Mouse (Mus musculus) small intestine, adult 2 months (tissue): ENCODE measurements at regions not wholly inside any gene's neighbourhood (a gene's known extent, or its start where the extent isn't known, plus 50 kb on each side); places are given as distances from the start of the nearest gene placed in this dataset.

Experiments
- H3K27ac ChIP-seq: fragments of 200-500 bp; 2 replicates; pipeline ENCODE4 v1.5.1; 2012; ENCODE audit warnings: low read depth, low read length, control low read depth, inconsistent platforms; ENCODE audit not compliant: insufficient read depth
- H3K27me3 ChIP-seq: fragments of 200-500 bp; 2 replicates; pipeline ENCODE4 v1.6.1; 2012; ENCODE audit warnings: mild to moderate bottlenecking, moderate library complexity, low read length, inconsistent platforms; ENCODE audit not compliant: control insufficient read depth, insufficient read depth
- H3K36me3 ChIP-seq: fragments of 200-500 bp; 2 replicates; pipeline ENCODE4 v1.6.1; 2012; ENCODE audit warnings: mild to moderate bottlenecking, low read length, control low read depth, inconsistent platforms; ENCODE audit not compliant: control insufficient read depth, insufficient read depth
- H3K4me1 ChIP-seq: fragments of 200-500 bp; 2 replicates; pipeline ENCODE4 v1.6.1; 2012; ENCODE audit warnings: low read length, inconsistent platforms, mixed read lengths; ENCODE audit not compliant: control insufficient read depth, insufficient read depth, insufficient read length
- H3K4me3 ChIP-seq: fragments of 200-500 bp; 2 replicates; pipeline ENCODE4 v1.5.1; 2012; ENCODE audit warnings: low read depth, mild to moderate bottlenecking, control low read depth, inconsistent platforms, low read length, moderate library complexity
- CTCF ChIP-seq: fragments of 200-500 bp; IDR thresholded peaks from 2 replicates; pipeline ENCODE4 v1.5.1; 2012; ENCODE audit warnings: low read depth, mild to moderate bottlenecking, control low read depth, inconsistent platforms, low read length, moderate library complexity, mixed read lengths; ENCODE audit not compliant: insufficient replicate concordance, insufficient read length; ENCODE audit errors: extremely low read depth
- POLR2A ChIP-seq: fragments of 200-500 bp; IDR thresholded peaks from 2 replicates; pipeline ENCODE4 v1.6.1; 2012; ENCODE audit warnings: low read depth, mild to moderate bottlenecking, control low read depth, inconsistent platforms, low read length, moderate library complexity
- WGBS: fragments of 180-500 bp; shearing (Covaris S2); methylation state at CpG from one replicate; pipeline ENCODE4 v1.1.7; 2018; 5-methylcytosine and 5-hydroxymethylcytosine counted together

DNA sequence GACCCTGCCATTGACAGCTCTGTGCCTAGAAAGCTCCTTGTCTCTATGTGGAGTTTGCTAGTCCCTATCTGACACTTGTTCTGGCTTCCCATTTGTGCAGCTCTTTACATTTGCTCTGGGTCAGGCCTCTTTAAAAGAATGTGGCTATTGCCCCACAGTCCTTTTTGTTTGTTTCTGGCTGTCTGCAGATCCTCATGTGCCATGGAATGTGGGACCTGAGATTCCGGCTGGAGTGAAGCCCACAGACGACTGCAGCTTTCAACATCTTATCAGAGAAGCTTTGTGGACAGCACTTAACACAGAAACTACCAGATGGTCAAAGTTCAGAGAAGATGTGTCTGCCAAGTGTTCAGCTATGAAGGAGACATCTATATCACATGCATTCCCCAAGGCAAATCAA is 309.7 kb upstream of the Egfl6 start:
- 48% methylated on average over 2 of the region's 2 CpGs for WGBS
- Histone ChIP-seq H3K4me1 (no peaks in the 10 kb centered on the region), H3K27ac (no peak overlapping the region), H3K36me3 (no peaks in the 10 kb centered on the region), H3K27me3 (no peaks in the 10 kb centered on the region), H3K4me3 (no peak overlapping the region)
- TF ChIP-seq POLR2A (no peak), CTCF (no peak)

DNA sequence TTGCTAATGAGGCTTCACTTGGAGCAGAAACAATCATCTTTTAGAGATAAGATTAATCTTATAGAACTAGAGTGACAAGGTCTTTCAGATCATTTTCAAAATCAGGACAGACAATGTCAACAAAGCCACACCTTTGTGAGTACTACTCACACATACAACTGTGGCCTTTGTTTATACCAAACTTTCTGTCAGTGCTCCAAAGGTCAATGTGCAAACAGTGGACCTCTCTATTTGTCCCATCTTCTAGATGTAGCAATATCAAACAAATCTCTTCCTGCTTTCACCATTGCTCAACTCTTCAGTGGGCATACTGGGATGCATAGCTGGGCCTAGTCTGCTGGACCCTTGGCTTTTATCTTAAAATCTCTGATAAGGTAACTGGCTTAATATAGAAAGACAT is 300.9 kb upstream of the Egfl6 start:
- Histone ChIP-seq H3K4me1 (no peaks in the 10 kb centered on the region), H3K27ac (no peak overlapping the region), H3K27me3 (no peaks in the 10 kb centered on the region), H3K36me3 (no peaks in the 10 kb centered on the region), H3K4me3 (no peak overlapping the region)
- TF ChIP-seq CTCF = no peak
- no peak for TF ChIP-seq POLR2A

DNA sequence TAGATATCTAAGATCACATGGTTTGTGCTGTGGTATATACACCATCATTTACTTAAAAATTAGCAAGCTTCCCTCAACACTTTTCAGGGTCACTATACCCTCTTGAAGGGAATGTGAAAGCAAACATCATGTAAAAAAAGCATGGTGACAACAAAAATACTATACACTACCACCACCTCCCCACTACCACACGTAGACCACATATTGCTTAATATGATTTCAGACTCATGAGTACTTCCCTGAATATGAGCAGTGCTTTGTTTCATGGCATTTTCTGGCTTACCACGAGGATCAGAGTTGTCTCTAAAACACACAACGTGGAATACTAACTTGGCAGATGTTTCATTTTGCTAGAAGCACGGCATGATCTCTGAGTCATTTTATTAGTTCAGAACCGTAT is 284.0 kb upstream of the Egfl6 start:
- H3K27ac ChIP-seq = no peak overlapping the region
- no peak overlapping the region for H3K4me3 ChIP-seq
- no peaks in the 10 kb centered on the region for H3K4me1 ChIP-seq
- TF ChIP-seq CTCF (no peak), POLR2A (no peak)
- no peaks in the 10 kb centered on the region for H3K27me3 ChIP-seq
- WGBS = 80% methylated on average over 5 of the region's 5 CpGs
- H3K36me3 ChIP-seq = no peaks in the 10 kb centered on the region

DNA sequence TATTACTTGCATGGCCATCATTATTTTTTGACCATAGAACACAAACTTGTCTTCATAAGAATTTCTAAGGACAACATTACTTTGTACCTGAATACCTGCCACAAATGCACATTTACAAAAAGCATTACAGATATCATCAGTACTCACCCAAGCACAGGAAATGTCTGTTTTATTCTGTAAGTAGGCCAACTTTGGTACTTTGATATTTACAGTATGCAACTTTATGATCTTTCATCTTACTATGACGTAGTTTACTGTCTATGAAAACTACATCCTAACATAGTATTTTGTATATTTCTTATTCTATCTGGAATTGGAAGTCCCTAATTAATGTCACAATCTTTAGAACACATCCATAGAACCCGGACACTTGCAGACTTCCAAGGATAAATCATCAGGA is 282.2 kb upstream of the Egfl6 start:
- Histone ChIP-seq H3K27me3 (no peaks in the 10 kb centered on the region), H3K36me3 (no peaks in the 10 kb centered on the region), H3K27ac (no peak overlapping the region), H3K4me1 (no peaks in the 10 kb centered on the region), H3K4me3 (no peak overlapping the region)
- no peak for TF ChIP-seq CTCF
- 80% methylated on average over 2 of the region's 2 CpGs for WGBS
